Mouse (Mus musculus): ENCODE data around the gene Prkag2.

The Prkag2 gene

GRCm38 (mm10) chr5:24967898-24968535 lies 132.4 kb downstream of the Prkag2 start:
- no peak for DNase-seq (ENCODE audit: low spot score)

- DNase-seq (ENCODE audit: low spot score): no peak
These were observed 136.7 kb downstream of the Prkag2 start for GRCm38 (mm10) chr5:24963776-24964175.

- DNase-seq (ENCODE audit: low spot score): no peak
These were observed 139.7 kb downstream of the Prkag2 start for GRCm38 (mm10) chr5:24960791-24961190.

- no peak for DNase-seq (ENCODE audit: low spot score)
These were observed 140.7 kb downstream of the Prkag2 start for GRCm38 (mm10) chr5:24959758-24960157.

- DNase-seq (ENCODE audit: low spot score): no peak
These were observed 141.8 kb downstream of the Prkag2 start for GRCm38 (mm10) chr5:24958596-24958995.

- no peak for DNase-seq (ENCODE audit: low spot score)
These were observed 143.6 kb downstream of the Prkag2 start for GRCm38 (mm10) chr5:24956891-24957290.

- no peak for DNase-seq (ENCODE audit: low spot score)
These were observed 147.3 kb downstream of the Prkag2 start for GRCm38 (mm10) chr5:24952842-24953741.

GRCm38 (mm10) chr5:24952212-24952611 lies 148.2 kb downstream of the Prkag2 start:
- DNase-seq (ENCODE audit: low spot score): no peak

GRCm38 (mm10) chr5:24950891-24951574 lies 149.4 kb downstream of the Prkag2 start:
- no peak for DNase-seq (ENCODE audit: low spot score)

GRCm38 (mm10) chr5:24950039-24950438 lies 150.4 kb downstream of the Prkag2 start:
- no peak for DNase-seq (ENCODE audit: low spot score)

- no peak for DNase-seq (ENCODE audit: low spot score)
These were observed 162.2 kb downstream of the Prkag2 start for GRCm38 (mm10) chr5:24938046-24938822.

- no peak for DNase-seq (ENCODE audit: low spot score)
These were observed 164.0 kb downstream of the Prkag2 start for GRCm38 (mm10) chr5:24936451-24936850.

GRCm38 (mm10) chr5:24935446-24935845 lies 165.0 kb downstream of the Prkag2 start:
- no peak for DNase-seq (ENCODE audit: low spot score)

GRCm38 (mm10) chr5:24933760-24934159 lies 166.7 kb downstream of the Prkag2 start:
- no peak for DNase-seq (ENCODE audit: low spot score)

GRCm38 (mm10) chr5:24931578-24932185 lies 168.8 kb downstream of the Prkag2 start:
- no peak for DNase-seq (ENCODE audit: low spot score)

GRCm38 (mm10) chr5:24930831-24931577 lies 169.4 kb downstream of the Prkag2 start:
- DNase-seq (ENCODE audit: low spot score): no peak

GRCm38 (mm10) chr5:24928816-24929215 lies 171.6 kb downstream of the Prkag2 start:
- DNase-seq (ENCODE audit: low spot score): no peak

GRCm38 (mm10) chr5:24927706-24928105 lies 172.7 kb downstream of the Prkag2 start:
- DNase-seq (ENCODE audit: low spot score): no peak

- DNase-seq (ENCODE audit: low spot score): no peak
These were observed 181.3 kb downstream of the Prkag2 start for GRCm38 (mm10) chr5:24919155-24919554.

- DNase-seq (ENCODE audit: low spot score): no peak
These were observed 183.9 kb downstream of the Prkag2 start for GRCm38 (mm10) chr5:24916511-24916910.

GRCm38 (mm10) chr5:24915119-24915518 lies 185.3 kb downstream of the Prkag2 start:
- no peak for DNase-seq (ENCODE audit: low spot score)

Data from urinary bladder, postnatal 10 days (tissue).